Mouse (Mus musculus): Measurements from ENCODE around the gene Ncf2. TPM values are rescaled to one million over a fixed set of nuclear protein-coding genes. Genes with fewer than 3 reads are reported as not detected.

Gene Ncf2
- total RNA-seq, 2 experiments from 2014 or later, result 1.2 TPM

DNA sequence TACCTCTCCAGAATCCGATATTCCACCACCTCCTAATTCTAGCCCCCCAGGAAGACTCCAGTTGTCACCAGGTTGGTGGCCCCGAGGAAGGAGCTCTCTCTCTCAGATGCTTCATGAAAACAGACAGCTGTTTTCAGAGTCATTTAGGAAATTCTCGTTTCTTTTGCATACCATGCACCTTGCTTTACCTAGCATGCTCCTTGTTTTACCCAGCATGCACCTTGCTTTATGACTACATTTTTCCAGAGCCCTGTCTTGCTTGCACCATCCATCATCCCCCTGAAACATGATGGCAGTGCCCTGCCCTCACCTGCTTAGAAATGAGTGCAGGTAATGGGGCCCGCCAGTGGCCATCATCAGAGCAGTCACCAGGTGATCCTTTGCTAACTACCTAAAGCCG lies 31.6 kb downstream of the Ncf2 start:
- DNase-seq, result no peak

DNA sequence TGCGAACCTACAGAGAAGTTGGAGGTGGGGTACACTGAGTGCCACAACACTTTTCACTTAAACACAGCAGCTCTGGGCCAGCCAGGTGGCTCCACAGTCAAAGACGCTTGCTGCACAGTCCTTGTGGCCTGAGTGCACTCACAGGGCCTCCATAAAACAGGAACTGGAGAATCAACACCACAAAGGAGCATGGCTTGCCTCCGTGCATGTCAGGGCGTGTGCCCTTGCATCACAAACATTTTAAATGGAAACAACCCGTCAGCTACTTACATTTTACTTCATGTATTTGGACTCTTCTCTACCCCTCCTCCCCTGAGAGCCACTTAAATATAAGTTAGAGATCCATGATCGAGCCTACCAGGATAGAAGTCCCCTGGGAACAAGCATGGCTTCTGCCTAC lies 32.3 kb downstream of the Ncf2 start:
- no peak for DNase-seq

DNA sequence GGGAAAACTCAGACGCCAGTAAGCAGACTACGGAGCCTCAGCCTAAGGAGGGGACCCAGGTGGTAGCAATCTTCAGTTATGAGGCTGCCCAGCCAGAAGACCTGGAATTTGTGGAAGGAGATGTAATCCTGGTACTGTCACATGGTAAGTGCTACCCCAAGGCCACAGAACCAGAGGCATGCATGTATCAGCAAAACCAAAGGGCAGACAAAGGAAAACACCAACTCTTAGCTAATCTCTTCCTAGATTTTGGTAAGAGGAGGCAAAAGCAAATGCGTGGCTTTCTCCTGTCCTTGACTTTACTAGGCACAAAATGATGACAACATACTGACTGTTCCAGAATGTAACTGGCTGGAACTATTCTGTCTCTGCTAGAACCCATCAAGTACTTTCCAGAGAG lies 35.1 kb downstream of the Ncf2 start:
- no peak for DNase-seq

DNA sequence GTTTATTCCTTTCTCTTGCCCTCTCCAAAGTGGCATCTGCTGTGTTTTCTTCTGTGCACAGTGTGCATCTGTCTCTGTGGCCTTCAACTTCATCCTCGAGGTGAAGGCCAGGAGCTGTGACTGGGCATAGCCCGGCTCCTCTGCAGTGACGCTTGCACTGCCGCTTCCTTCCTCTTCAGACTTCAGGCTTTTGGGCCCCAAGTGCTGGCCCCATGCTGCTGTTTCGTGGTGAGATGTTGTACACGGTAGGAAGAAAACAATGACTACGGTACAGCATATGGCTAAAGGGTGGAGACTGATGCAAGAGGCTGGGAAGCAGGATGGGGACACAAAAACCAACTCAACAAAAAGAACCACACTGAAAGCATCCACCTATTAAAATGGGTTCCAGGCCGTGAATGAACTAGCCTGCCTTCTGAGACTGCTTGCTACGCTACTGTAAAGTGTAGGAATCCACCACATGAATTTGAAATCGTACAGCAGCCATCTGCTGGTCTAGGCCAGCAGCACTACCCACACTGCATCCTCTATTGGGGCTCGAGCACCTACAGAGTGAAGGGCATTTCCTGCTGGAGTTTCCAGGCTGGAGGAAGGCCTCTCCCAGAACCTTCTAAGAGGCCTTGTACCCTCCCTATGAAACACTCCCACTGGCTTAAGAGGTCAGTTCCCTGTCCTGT lies 38.2 kb downstream of the Ncf2 start:
- no peak for DNase-seq

DNA sequence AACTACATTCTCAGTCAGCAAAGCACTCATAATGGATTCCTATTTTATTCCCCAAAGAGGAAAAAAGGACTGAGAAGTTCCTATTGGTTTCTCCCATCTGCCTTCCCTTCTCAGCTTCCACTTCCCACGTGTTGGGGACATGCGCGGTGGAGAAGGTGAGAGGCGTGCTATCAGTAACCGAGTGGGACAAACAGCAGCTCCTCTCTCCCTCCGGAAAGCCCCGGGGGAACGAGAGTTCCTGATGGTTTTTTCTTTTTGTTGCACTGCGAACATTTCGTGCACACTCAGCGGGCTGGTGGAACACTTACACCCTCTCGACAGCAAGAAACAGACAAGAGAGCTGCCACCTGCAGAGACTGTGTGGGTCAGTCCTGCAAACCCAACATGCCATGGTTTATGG lies 38.8 kb downstream of the Ncf2 start:
- DNase-seq, result no peak

DNA sequence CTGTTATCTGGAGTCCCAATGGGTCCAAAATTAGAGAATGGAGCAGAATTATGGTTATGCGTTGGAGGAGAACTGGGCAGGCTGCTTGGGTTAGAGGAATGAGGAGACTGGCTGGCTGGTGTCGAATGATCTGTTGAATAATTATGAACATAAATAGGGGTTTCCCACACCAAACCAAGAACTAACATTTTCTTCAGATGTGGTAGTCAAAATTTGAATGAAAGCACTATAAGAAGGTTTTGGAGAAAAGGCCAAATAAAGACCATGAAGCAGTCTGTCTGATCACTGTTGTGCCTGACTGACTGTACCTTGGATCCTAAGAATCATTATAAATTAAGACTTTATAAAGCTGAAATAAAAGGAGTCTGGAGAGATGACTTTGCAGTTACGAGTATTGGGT lies 40.3 kb downstream of the Ncf2 start:
- no peak for DNase-seq

DNA sequence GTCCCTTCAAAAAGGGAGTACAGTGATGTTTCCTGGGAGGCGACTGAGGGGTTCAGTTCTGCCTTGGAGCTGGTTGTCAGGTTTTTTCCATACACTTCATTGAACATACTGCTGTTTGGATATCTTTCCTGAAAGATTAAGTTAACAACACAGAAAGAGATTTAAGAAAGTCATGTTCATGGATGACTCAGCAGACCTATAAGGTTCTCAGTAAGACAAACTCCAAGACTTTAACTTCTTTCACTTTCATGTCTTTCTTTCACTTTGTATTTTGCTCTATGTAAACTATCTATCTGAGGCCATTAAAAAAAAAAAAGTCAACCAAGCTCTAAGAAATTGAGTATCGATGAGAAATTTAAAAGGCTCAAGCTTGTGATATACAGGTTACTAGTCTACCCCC lies 41.1 kb downstream of the Ncf2 start:
- no peak for DNase-seq

DNA sequence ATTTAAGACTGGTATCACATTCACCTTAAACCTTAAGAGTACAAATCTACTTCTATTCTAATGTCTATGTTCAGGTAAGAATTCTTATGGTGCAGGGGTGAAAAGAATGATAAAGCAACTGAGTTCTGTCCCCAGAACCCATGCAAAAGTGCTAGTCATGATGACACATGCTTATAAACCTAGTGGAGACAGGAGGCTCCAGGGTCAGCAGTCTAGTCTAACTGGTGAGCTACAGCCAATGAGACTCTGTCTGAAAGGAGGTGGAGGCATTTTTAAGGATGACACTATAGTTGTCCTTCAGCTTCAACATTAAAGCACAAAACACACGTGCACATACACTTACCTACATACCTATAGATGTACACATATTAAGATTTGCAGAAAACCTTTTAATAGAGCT lies 44.6 kb downstream of the Ncf2 start:
- DNase-seq, result no peak

DNA sequence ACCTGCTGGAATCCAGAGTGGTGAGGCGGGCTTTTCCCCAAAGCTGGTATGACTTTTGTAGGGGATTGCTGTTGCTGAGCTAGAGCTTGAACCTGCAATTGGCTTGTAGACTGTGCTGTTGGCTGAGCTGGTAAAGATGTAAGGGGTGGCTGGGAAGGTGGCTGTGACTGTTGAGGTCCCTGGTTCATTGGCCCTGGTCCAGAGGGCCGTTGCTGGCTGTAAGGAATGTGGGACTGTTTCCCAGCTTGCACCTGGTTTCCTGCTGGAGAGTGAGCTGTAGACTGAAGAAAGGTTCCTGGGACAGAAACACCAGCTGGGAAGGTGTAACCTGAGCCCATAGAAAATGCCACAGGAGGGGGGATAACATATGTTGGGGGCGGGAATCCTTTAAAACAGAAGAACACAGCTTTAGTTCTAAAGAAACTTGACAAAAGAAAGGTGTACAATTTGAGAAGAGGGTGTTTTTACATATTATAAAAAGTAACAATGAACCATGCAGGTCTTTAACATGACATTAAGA lies 45.3 kb downstream of the Ncf2 start:
- no peak for DNase-seq

DNA sequence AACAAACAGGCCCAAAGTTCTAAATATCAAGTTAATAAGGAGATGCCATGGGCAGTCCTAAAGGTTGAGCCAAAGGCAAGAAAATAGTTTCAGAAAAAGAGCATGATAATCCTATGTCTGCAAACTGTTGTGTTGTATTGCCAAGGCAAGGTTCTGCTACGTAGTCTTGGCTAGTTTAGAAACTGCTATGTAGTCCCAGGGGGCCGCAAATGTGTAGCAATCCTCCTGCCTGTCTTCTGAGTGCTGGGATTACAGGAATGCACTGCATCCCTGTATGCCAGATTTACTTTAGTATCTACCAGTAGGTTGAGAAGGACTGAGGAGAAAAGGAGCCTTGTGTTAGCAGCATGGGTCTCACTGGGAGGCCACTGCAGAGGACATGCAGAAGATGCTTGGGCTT lies 46.9 kb downstream of the Ncf2 start:
- DNase-seq, result no peak

DNA sequence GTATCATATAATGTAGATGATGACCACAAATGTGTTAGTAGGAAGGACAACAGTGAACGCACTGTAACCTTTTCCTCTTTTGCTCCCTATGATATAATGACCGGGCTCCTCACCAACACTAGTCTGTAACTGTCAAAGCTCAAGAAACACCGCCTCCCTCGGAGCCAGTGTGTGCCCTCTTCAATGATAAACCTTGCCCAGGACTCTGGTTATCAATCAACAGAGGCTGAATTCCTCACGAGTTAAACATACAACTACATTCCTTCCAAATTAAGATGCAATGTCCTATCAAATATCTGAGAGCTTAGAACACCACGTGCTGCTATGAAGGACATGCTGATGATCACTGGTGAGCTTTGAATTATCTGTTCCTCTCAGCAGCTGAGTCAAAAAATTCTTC lies 69.9 kb downstream of the Ncf2 start:
- no peak for DNase-seq

DNA sequence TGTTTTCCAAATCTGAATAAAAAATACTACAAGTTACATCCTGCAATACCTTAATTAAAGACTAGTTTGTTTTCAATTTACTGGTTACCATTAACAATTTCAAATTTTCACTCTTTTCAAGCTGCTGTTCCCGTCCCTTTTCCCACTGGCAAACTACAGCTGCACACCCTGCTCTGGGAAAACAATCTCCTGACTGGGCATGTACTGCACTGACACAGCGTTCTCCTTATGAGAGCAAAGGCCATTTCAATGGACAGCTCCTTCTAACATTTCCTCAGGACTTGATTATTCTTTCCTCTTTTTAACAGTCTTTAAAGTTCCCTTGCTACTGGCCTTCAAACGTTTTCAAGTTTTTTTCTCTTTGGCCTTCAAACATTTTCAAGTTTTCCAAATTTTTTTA lies 71.0 kb downstream of the Ncf2 start:
- no peak for DNase-seq

Other genes starting within 250 kb of the Ncf2 start
- not detected for gene Apobec4, start 49.6 kb upstream of the Ncf2 start, total RNA-seq (2021)
- gene Rgl1, start 33.8 kb upstream of the Ncf2 start, total RNA-seq (2021), result 10 to 100 TPM; 12.1 TPM
- 10 to 100 TPM; 13.6 to 18.5 TPM for gene Arpc5, start 33.7 kb upstream of the Ncf2 start, total RNA-seq (2021)
- 10 to 100 TPM; 30.3 to 31.5 TPM for gene Smg7, start 102.5 kb downstream of the Ncf2 start, total RNA-seq (2021)
- under 1 TPM; 0.38 to 0.72 TPM for gene Nmnat2, start 154.8 kb downstream of the Ncf2 start, total RNA-seq (2021)